Mouse (Mus musculus) limb, embryonic 14.5 days (tissue): ENCODE measurements around the gene Cggbp1. TPM values are rescaled to one million over a fixed set of nuclear protein-coding genes. Genes with fewer than 3 reads are reported as not detected.
"Not testable (repeated sequence)": the region's sequence is repeated elsewhere in the genome, so short reads cannot be mapped to it uniquely, and the experiment has no call there.

Experiments
- ATAC-seq: fragments of 200-750 bp; cut with Nextera tagmentation; 2 replicates; pipeline ENCODE4 v1.8.0; 2017; ENCODE audit warnings: low read depth, moderate number of reproducible peaks, moderate TSS enrichment; ENCODE audit not compliant: low FRiP score
- DNase-seq: peaks from one replicate; pipeline ENCODE4 v3.0.0-alpha.2; 2015; ENCODE audit warnings: low spot score
- H3K27ac ChIP-seq: fragments of 300-500 bp; sonication (generic); replicated peaks from 2 replicates; pipeline ENCODE4 v1.5.1; 2014; ENCODE audit warnings: low read depth, mild to moderate bottlenecking, low read length, moderate library complexity, mixed read lengths
- H3K27me3 ChIP-seq: fragments of 300-500 bp; sonication (generic); 2 replicates; pipeline ENCODE4 v1.6.1; 2014; ENCODE audit warnings: low read length, mixed read lengths; ENCODE audit not compliant: control insufficient read depth, insufficient read depth
- H3K36me3 ChIP-seq: fragments of 300-500 bp; sonication (generic); 2 replicates; pipeline ENCODE4 v1.6.1; 2014; ENCODE audit warnings: mild to moderate bottlenecking, low read length, moderate library complexity, mixed read lengths; ENCODE audit not compliant: control insufficient read depth, insufficient read depth
- H3K4me1 ChIP-seq: fragments of 300-500 bp; sonication (generic); 2 replicates; pipeline ENCODE4 v1.6.1; 2014; ENCODE audit warnings: antibody characterized with exemption, low read length, mixed read lengths; ENCODE audit not compliant: control insufficient read depth, insufficient read depth
- H3K4me2 ChIP-seq: fragments of 300-500 bp; sonication (generic); replicated peaks from 2 replicates; pipeline ENCODE4 v1.6.1; 2014; ENCODE audit warnings: low read depth, mild to moderate bottlenecking, low read length, moderate library complexity; ENCODE audit not compliant: severe bottlenecking
- H3K4me3 ChIP-seq: fragments of 300-500 bp; sonication (generic); replicated peaks from 2 replicates; pipeline ENCODE4 v1.5.1; 2014; ENCODE audit warnings: low read length
- H3K9ac ChIP-seq: fragments of 300-500 bp; sonication (generic); 2 replicates; pipeline ENCODE4 v1.6.1; 2014; ENCODE audit warnings: mild to moderate bottlenecking, low read depth, low read length, moderate library complexity; ENCODE audit not compliant: severe bottlenecking
- H3K9me3 ChIP-seq: fragments of 300-500 bp; sonication (generic); 2 replicates; pipeline ENCODE4 v1.6.1; 2016; ENCODE audit warnings: low read length; ENCODE audit not compliant: control insufficient read depth
- POLR2A ChIP-seq: fragments of 200-500 bp; IDR thresholded peaks from 2 replicates; pipeline ENCODE4 v1.8.0; 2012; ENCODE audit warnings: inconsistent platforms, mild to moderate bottlenecking, moderate library complexity, borderline replicate concordance; ENCODE audit not compliant: insufficient read depth, insufficient read length; ENCODE audit errors: extremely low read depth
- WGBS: fragments of 180-500 bp; shearing (Covaris S2); extraction: QIAGEN DNeasy Blood & Tissue Kit; methylation state at CpG from one replicate; pipeline ENCODE4 v1.1.7; 2014; 5-methylcytosine and 5-hydroxymethylcytosine counted together
- polyA plus RNA-seq, 2 experiments: library from polyadenylated mRNA; depleted of rRNA in 1 of 2; stranded (reverse) in 1 of 2; unstranded in 1 of 2; fragments of >200 nt; fragmentation: Nextera tagmentation in 1 of 2; extraction: Ambion mirVana in 1 of 2; gene quantifications; 2 replicates each; pipeline versions ENCODE4 v1.2.1 to v1.2.3; 2012 to 2014

Gene Cggbp1
- polyA plus RNA-seq, 2 experiments: 48.4 to 102 TPM

GRCm38 (mm10) chr16:64856946-64857345, 5.2 kb downstream of the Cggbp1 start:
- H3K27me3 ChIP-seq: no peaks in the 10 kb centered on the region
- H3K4me3 ChIP-seq: no peak overlapping the region
- no peak for ATAC-seq
- H3K36me3 ChIP-seq: peaks cover 28% of the 10 kb centered on the region
- TF ChIP-seq POLR2A: no peak
- H3K4me1 ChIP-seq: peaks cover 10% of the 10 kb centered on the region
- WGBS: 77% methylated on average over 3 of the region's 3 CpGs
- no peak overlapping the region for H3K9ac ChIP-seq
- DNase-seq: no peak
- H3K27ac ChIP-seq: no peak overlapping the region
- H3K9me3 ChIP-seq: no peaks in the 10 kb centered on the region
- no peak overlapping the region for H3K4me2 ChIP-seq

- H3K9ac ChIP-seq, ATAC-seq, H3K27me3 ChIP-seq, DNase-seq, H3K4me1 ChIP-seq, H3K36me3 ChIP-seq, H3K4me2 ChIP-seq, H3K27ac ChIP-seq, H3K9me3 ChIP-seq, H3K4me3 ChIP-seq: not testable (repeated sequence)
- WGBS: 88% methylated on average over 8 of the region's 8 CpGs
Observed at GRCm38 (mm10) chr16:64865841-64866240, 14.0 kb downstream of the Cggbp1 start.

- Histone ChIP-seq H3K9me3 (no peaks in the 10 kb centered on the region), H3K4me2 (no peak overlapping the region), H3K27ac (no peak overlapping the region), H3K9ac (no peak overlapping the region), H3K4me1 (no peaks in the 10 kb centered on the region), H3K4me3 (no peak overlapping the region), H3K27me3 (no peaks in the 10 kb centered on the region), H3K36me3 (no peaks in the 10 kb centered on the region)
- DNase-seq (no peak), ATAC-seq (no peak)
- WGBS: 73% methylated on average over 6 of the region's 6 CpGs
- TF ChIP-seq POLR2A: no peak
Observed at GRCm38 (mm10) chr16:64868613-64869012, 16.8 kb downstream of the Cggbp1 start.

DNA sequence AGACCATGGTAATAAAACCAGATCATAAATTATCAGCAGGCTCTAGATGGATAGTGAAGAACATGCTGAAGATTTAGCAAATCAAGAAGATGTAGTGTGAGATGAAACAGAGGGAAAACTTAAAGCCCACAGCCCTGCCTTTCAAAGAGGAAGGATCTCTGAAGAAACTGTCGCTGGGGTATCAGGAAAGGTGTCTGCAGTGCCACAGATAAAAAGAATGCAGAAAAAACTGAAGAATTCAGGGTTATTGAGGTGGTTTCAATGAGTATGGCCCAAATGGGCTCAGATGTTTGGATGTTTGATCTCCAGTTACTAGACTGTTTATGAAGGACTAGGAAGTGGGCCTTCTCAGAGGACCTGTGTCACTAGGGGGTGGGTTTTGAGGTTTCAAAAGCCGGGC, 17.8 kb downstream of the Cggbp1 start:
- WGBS: 77% methylated on average over 2 of the region's 2 CpGs
- Histone ChIP-seq H3K27me3 (no peaks in the 10 kb centered on the region), H3K4me3 (no peak overlapping the region), H3K4me1 (no peaks in the 10 kb centered on the region), H3K36me3 (no peaks in the 10 kb centered on the region), H3K9ac (no peak overlapping the region), H3K27ac (no peak overlapping the region), H3K9me3 (no peaks in the 10 kb centered on the region), H3K4me2 (no peak overlapping the region)
- no peak for TF ChIP-seq POLR2A
- ATAC-seq (no peak), DNase-seq (no peak)

- DNase-seq (no peak), ATAC-seq (no peak)
- Histone ChIP-seq H3K27me3 (no peaks in the 10 kb centered on the region), H3K4me1 (no peaks in the 10 kb centered on the region), H3K27ac (no peak overlapping the region), H3K4me2 (no peak overlapping the region), H3K36me3 (no peaks in the 10 kb centered on the region), H3K9ac (no peak overlapping the region), H3K9me3 (no peaks in the 10 kb centered on the region), H3K4me3 (no peak overlapping the region)
- WGBS: 35% methylated on average over 3 of the region's 3 CpGs
- no peak for TF ChIP-seq POLR2A
Observed at GRCm38 (mm10) chr16:64872296-64872695, 20.5 kb downstream of the Cggbp1 start.

DNA sequence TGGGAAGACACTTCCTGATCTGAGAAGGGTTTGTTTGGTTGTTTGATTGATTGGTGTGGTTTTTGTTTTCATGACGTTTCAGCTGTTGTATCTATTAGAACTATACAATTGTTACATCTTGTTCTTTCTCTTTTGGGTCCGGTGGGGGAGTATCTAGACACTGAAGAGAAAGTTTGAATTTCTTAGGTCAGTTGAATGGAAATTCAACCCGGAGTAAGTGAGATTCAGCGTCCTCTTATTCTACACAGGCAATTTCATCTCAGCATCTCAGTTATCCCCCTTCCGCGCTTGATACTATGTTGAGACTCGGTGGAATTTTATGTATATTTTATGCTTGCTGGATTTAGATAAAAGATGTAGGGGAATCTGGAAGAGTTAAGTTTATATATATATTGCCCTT, 21.0 kb downstream of the Cggbp1 start:
- no peak overlapping the region for H3K27ac ChIP-seq
- ATAC-seq (no peak), DNase-seq (no peak)
- TF ChIP-seq POLR2A: no peak
- no peaks in the 10 kb centered on the region for H3K9me3 ChIP-seq
- H3K9ac ChIP-seq: no peak overlapping the region
- no peaks in the 10 kb centered on the region for H3K36me3 ChIP-seq
- 19% methylated on average over 7 of the region's 7 CpGs for WGBS
- no peaks in the 10 kb centered on the region for H3K27me3 ChIP-seq
- peak overlapping the region; percentile 55 for H3K4me2 ChIP-seq
- H3K4me3 ChIP-seq: peak overlapping the region; percentile 68
- H3K4me1 ChIP-seq: no peaks in the 10 kb centered on the region
